Mouse (Mus musculus): ENCODE results near the gene Hacl1. TPM values are rescaled to one million over a fixed set of nuclear protein-coding genes. Genes with fewer than 3 reads are reported as not detected.
A peak's percentile ranks its signal among the peaks of the same experiment; 100 is the strongest.

Gene Hacl1
- polyA plus RNA-seq, 1 experiment from 2014 or later, result 7.8 TPM

DNA sequence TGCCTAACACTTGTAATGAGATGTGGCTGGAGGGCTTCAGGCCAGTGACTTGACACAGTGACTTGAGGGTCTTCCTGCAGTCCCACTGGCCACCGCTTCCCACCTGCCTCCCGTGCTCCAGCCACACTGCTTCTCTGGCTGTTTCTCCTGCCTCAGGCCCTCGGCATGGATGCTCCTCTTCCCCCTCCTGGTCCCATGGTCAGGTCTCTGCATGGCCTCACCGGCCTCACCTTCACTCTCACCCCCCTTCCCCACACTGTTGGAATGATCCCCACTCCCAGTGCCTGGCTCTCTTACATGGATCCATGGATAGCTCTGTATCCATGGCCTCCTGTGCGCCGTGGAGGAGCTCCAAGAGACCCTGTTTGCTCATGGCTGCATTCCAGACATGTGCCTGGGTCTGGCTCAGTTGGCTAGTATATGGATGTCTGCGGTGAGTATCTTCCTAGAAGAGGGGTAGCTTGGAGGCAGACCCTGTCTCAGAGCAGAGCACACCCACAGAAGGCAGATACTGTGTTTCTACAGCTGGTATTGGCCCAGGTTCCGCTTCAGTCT, 17.1 kb upstream of the Hacl1 start:
- peak overlapping the region; percentile 94 for H3K27ac ChIP-seq
- no peak overlapping the region for H3K4me3 ChIP-seq
- peaks cover 67% of the 10 kb centered on the region for H3K4me1 ChIP-seq
- WGBS, result 91% methylated on average over 8 of the region's 8 CpGs
- no peaks in the 10 kb centered on the region for H3K36me3 ChIP-seq
- DNase-seq (ENCODE audit: low spot score), result no peak
- H3K9me3 ChIP-seq, result no peaks in the 10 kb centered on the region
- no peaks in the 10 kb centered on the region for H3K27me3 ChIP-seq (ENCODE audit: insufficient read depth, poor library complexity, severe bottlenecking)

DNA sequence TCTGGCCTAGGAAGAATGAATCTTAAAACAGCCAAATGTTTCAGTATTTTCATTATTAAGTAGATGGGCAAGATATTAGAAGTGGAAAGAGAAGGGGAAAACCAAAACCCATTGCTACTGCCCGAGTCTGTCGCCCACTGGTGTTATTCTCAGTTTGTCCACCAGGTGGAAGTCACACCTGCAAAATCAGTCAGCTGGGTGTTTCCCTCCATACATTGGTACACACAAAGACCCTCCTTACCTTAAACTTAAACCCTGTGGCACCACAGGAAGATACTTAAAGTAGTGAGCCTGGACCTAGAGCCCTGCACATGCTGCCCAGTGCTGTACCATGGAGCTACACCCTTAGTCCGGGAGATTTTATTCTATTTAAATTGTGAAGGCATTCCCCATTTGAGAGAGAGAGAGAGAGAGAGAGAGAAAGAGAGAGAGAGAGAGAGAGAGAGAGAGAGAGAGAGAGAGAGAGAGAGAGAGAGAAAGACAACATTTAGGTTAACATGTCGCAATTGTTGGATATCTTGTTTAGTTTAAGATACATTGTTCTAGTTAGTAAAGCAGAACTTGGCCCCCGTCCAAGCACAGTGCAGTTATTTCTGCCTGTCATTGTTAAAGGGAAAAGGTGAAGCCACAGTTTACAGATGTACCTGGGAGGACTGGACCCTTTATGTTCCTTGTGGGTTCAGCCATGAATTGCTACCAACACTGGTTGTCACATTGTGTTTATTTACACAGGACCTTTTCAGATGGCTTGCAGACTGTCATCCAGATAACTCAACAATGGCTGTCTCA, 16.0 kb upstream of the Hacl1 start:
- Histone ChIP-seq H3K4me1 (peaks cover 66% of the 10 kb centered on the region), H3K27ac (peak overlapping the region; percentile 65; the same call in 1 of the 2 replicates), H3K9me3 (no peaks in the 10 kb centered on the region), H3K36me3 (no peaks in the 10 kb centered on the region), H3K4me3 (no peak overlapping the region), H3K27me3 (ENCODE audit: insufficient read depth, poor library complexity, severe bottlenecking) (no peaks in the 10 kb centered on the region)
- no peak for DNase-seq (ENCODE audit: low spot score)
- 40% methylated on average over 5 of the region's 5 CpGs for WGBS

DNA sequence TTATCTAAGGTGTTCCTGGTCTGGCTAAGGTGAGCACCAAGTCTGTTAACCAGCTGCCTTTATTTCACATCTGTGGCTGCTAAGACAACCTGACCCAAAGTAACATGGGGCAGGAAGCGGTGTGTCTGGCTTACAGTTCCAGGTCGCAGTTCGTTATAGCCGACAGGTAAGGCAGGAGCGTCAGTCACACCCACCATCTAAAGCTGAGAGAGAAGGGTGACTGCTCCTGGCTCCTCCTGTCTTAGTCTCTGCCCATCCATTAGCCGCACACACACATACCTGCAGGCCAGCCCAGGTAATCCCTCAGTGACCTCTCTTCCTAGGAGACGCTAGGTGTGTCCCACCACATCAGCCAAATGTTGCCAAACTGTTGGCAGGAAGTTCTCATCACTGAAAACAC, 15.3 kb upstream of the Hacl1 start:
- no peak overlapping the region for H3K4me3 ChIP-seq
- no peak overlapping the region for H3K27ac ChIP-seq
- no peaks in the 10 kb centered on the region for H3K9me3 ChIP-seq
- no peak for DNase-seq (ENCODE audit: low spot score)
- 68% methylated on average over 7 of the region's 7 CpGs for WGBS
- no peaks in the 10 kb centered on the region for H3K27me3 ChIP-seq (ENCODE audit: insufficient read depth, poor library complexity, severe bottlenecking)
- peaks cover 64% of the 10 kb centered on the region for H3K4me1 ChIP-seq
- no peaks in the 10 kb centered on the region for H3K36me3 ChIP-seq

DNA sequence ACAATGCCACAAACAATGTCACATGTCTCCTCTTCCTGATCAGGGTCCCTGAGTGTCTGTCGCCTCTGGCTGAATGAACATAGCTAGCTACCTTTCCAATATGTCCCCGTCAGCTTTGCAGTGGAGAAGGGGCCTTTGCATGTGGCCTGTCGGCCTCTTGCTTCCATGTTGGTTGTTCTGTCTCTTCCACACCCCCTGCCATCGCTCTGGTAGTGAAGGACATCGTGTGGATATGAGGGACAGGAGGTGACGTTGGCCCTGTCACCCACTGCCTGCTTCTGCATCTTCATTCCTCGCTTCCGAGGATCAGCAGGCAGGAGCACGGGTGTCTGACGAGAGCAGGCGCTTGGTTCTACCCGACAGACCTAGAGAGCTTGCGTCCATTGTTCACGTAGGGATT, 14.3 kb upstream of the Hacl1 start:
- Histone ChIP-seq H3K4me1 (peaks cover 60% of the 10 kb centered on the region), H3K27me3 (ENCODE audit: insufficient read depth, poor library complexity, severe bottlenecking) (no peaks in the 10 kb centered on the region), H3K9me3 (no peaks in the 10 kb centered on the region), H3K27ac (no peak overlapping the region), H3K36me3 (peaks cover under 1% of the 10 kb centered on the region; the same call in 1 of the 2 replicates), H3K4me3 (no peak overlapping the region)
- 82% methylated on average over 14 of the region's 14 CpGs for WGBS
- no peak for DNase-seq (ENCODE audit: low spot score)

DNA sequence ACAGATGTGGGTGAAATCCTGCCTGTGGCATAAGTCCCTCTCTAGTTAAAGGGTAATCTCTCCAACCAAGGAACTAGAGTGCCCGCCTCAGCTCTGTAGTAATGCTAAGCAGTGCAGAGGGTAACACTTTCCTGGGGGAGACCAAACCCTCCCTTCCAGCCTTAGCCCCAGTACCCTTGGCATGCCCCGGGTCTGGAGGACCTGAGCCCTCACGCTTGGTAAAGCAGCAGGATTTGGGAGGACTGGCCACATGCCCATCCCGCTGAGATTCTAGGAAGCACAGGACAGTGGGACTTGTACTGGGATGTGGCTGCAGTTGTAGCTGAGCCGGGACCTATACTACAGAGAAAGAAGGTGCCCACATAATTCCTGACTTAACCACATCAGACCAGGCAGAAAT, 13.7 kb upstream of the Hacl1 start:
- Histone ChIP-seq H3K27ac (no peak overlapping the region), H3K4me1 (peaks cover 55% of the 10 kb centered on the region), H3K4me3 (no peak overlapping the region), H3K9me3 (no peaks in the 10 kb centered on the region), H3K27me3 (ENCODE audit: insufficient read depth, poor library complexity, severe bottlenecking) (no peaks in the 10 kb centered on the region), H3K36me3 (peaks cover 2% of the 10 kb centered on the region; the same call in 1 of the 2 replicates)
- 87% methylated on average over 5 of the region's 5 CpGs for WGBS
- no peak for DNase-seq (ENCODE audit: low spot score)

DNA sequence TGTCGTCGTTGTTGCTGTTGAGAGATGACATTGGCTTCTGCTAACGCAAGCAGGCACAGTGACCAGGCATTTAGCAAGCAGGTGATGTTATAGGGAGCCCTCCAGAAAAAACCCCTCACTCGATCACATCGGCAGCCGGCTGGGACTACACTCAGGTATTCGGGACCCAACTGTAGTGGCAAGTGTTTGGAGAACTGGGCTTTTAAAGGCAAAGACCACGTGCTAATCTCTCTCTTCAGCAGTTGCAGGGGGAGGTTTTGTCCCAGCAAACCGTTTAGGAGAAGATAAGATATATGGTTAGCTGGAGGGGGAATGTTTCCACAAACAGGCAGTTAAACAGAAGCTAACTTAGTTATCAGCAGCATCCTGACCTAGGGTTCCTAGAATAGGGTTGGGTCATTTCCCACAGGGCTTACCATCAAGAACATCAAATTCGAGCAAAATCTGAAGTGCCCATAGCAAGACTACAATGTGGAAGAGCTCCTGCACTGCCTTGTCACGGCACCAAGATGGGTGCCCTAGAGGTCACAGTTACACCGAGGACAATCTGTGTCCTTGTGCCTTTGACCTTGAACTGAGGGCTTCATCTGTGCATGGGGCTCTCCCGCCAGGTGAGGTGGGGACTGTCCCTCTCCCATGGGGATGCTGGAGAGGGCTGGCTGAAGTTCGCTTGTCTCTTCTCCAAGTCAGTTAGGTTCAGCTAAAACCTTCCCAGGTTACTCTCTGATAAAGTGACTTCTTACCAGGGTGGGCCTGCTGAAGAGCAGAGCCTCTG, 12.2 kb upstream of the Hacl1 start:
- no peaks in the 10 kb centered on the region for H3K27me3 ChIP-seq (ENCODE audit: insufficient read depth, poor library complexity, severe bottlenecking)
- 55% methylated on average over 14 of the region's 14 CpGs for WGBS
- no peak overlapping the region for H3K4me3 ChIP-seq
- DNase-seq (ENCODE audit: low spot score), result no peak
- peaks cover 41% of the 10 kb centered on the region for H3K4me1 ChIP-seq
- H3K36me3 ChIP-seq, result peaks cover 2% of the 10 kb centered on the region; the same call in 1 of the 2 replicates
- H3K27ac ChIP-seq, result peak overlapping the region; percentile 42
- no peaks in the 10 kb centered on the region for H3K9me3 ChIP-seq

DNA sequence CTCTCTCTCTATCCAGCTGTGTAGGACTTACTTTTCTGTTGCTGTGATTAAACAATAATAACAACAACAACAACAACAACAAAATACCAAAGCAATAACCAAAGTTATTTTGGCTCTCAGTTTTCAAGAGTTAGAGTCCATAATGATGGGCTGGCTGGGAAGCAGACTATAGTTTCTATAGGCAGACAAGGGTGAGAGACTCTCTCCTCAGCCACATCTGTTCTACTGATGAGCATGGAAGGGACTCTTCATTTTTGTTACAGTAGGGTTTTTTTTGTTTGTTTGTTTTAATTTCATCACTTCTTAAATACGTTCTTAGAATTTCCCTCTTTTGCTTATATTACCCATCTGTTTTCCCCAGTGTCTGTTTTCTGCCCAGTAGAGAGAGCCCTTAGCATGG, 11.5 kb upstream of the Hacl1 start:
- peaks cover 35% of the 10 kb centered on the region for H3K4me1 ChIP-seq
- no peaks in the 10 kb centered on the region for H3K27me3 ChIP-seq (ENCODE audit: insufficient read depth, poor library complexity, severe bottlenecking)
- DNase-seq (ENCODE audit: low spot score), result no peak
- peaks cover 2% of the 10 kb centered on the region; the same call in 1 of the 2 replicates for H3K36me3 ChIP-seq
- H3K4me3 ChIP-seq, result no peak overlapping the region
- peak overlapping the region; percentile 42 for H3K27ac ChIP-seq
- H3K9me3 ChIP-seq, result no peaks in the 10 kb centered on the region
- 98% methylated on average over 1 of the region's 1 CpGs for WGBS

DNA sequence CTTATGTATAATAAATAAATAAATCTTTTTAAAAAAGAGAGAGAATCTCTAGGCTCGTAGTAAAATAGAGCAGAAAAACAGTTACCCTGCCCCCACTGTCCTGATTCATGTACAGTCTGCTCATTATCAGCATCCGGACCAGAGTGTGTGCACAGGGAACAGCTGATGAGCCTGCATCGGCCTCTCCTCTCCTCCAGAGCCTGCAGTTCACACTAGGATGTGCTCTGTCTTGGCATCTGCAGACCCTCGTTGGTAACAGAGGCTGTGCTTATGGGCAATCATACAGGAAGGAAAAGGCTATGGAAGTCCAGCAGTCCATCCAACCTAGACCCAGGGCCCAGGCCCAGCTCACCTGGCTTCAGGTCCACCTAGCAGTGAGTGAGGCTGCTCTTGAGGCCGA, 11.0 kb upstream of the Hacl1 start:
- WGBS, result 45% methylated on average over 5 of the region's 5 CpGs
- no peak for DNase-seq (ENCODE audit: low spot score)

DNA sequence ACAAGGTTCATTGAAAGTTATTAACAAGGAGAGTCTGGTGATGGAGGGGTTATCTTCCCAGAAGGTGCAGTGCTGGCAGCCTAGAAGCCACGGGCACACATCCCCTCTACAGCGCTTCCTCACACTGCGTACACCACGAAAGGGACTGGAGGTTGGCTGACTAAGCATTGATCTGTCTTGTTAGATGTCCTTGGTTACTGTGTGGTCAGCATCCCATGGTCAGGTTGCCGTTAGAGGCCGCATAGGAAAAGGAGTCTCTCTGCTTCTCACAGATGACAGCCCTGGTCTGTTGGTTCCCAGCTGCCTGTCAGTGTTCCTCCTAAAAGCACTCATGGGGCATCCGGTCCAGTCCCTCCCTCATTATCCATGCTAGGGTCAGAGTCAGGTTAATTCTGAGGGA, 10.1 kb upstream of the Hacl1 start:
- WGBS, result 58% methylated on average over 7 of the region's 7 CpGs

More for the DNA sequence above, 11.0 kb upstream of the Hacl1 start:
- H3K27me3 ChIP-seq (ENCODE audit: insufficient read depth, poor library complexity, severe bottlenecking), result no peaks in the 10 kb centered on the region
- H3K36me3 ChIP-seq, result peaks cover 2% of the 10 kb centered on the region; the same call in 1 of the 2 replicates
- peaks cover 30% of the 10 kb centered on the region for H3K4me1 ChIP-seq
- H3K27ac ChIP-seq, result peak overlapping the region; percentile 31
- no peaks in the 10 kb centered on the region for H3K9me3 ChIP-seq
- no peak overlapping the region for H3K4me3 ChIP-seq

DNA sequence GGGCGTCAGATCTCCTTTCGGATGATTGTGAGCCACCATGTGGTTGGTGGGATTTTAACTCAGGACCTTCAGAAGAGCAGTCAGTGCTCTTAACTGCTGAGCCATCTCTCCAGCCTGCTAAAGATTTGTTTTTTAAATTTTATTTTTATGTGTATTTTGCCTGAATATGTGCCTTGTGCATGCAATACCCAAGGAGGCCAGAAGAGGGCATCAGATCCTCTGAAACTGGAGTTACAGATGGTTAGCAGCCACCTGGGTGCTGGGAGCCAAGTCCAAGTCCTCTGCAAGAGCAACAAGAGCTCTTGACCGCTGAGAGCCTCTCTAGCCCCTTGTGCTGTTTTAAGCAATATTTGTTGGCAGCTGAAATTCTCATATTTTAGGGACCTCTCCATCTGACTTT, 9.3 kb upstream of the Hacl1 start:
- H3K27ac ChIP-seq, result no peak overlapping the region

More for the DNA sequence above, 10.1 kb upstream of the Hacl1 start:
- DNase-seq (ENCODE audit: low spot score), result no peak
- Histone ChIP-seq H3K27me3 (ENCODE audit: insufficient read depth, poor library complexity, severe bottlenecking) (no peaks in the 10 kb centered on the region), H3K27ac (peak overlapping the region; percentile 13; the same call in 1 of the 2 replicates), H3K36me3 (peaks cover 2% of the 10 kb centered on the region; the same call in 1 of the 2 replicates), H3K4me3 (no peak overlapping the region), H3K4me1 (peaks cover 26% of the 10 kb centered on the region), H3K9me3 (no peaks in the 10 kb centered on the region)

DNA sequence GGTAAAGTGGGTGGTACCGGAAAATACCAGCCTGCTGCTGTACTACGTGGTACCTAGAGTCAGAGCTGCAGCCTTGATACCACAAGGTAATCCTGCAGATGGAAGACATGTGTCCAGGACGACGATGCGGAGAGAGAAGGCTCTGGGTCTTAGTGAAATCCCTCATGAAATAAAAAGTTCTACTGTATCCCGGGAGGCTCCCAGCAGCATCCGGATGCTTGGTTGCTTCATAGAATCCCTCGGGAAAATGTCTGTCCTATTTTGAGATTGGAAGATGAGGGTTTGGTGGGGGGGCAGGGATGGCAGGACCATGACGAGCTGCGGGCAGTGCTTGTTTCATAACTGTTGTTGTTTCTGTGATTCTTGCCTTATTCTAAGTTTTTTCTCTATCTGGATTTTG, 6.9 kb upstream of the Hacl1 start:
- Histone ChIP-seq H3K27me3 (ENCODE audit: insufficient read depth, poor library complexity, severe bottlenecking) (no peaks in the 10 kb centered on the region), H3K4me3 (no peak overlapping the region), H3K36me3 (peaks cover 2% of the 10 kb centered on the region; the same call in 1 of the 2 replicates), H3K27ac (no peak overlapping the region), H3K9me3 (no peaks in the 10 kb centered on the region), H3K4me1 (peaks cover 17% of the 10 kb centered on the region)
- 88% methylated on average over 10 of the region's 10 CpGs for WGBS
- DNase-seq (ENCODE audit: low spot score), result no peak

More for the DNA sequence above, 9.3 kb upstream of the Hacl1 start:
- H3K4me1 ChIP-seq, result peaks cover 26% of the 10 kb centered on the region
- 92% methylated on average over 3 of the region's 3 CpGs for WGBS
- peaks cover 2% of the 10 kb centered on the region; the same call in 1 of the 2 replicates for H3K36me3 ChIP-seq
- H3K4me3 ChIP-seq, result no peak overlapping the region
- DNase-seq (ENCODE audit: low spot score), result no peak
- H3K27me3 ChIP-seq (ENCODE audit: insufficient read depth, poor library complexity, severe bottlenecking), result no peaks in the 10 kb centered on the region
- no peaks in the 10 kb centered on the region for H3K9me3 ChIP-seq

DNA sequence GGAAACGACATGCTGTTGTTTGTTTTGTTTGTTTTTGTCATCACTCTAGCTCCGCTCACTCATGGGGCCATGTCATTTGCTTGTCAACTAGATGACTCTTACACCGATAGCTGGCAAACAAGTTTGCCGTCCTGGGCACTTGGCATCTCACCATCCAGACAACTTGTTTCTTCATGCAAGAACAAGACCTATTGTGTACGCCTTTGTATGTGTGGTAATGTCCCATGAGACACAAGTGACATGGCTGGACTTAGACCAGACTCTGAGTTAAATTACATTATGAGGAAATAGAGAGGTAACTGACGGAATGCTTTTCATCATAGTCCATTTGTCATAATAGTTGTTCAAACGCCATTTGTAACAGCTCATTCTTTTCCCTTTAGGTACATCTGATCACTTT, 4.8 kb upstream of the Hacl1 start:
- no peak for DNase-seq (ENCODE audit: low spot score)
- Histone ChIP-seq H3K27ac (no peak overlapping the region), H3K27me3 (ENCODE audit: insufficient read depth, poor library complexity, severe bottlenecking) (no peaks in the 10 kb centered on the region), H3K4me3 (no peak overlapping the region), H3K4me1 (peaks cover 8% of the 10 kb centered on the region; the same call in 1 of the 2 replicates), H3K9me3 (no peaks in the 10 kb centered on the region), H3K36me3 (peaks cover 2% of the 10 kb centered on the region; the same call in 1 of the 2 replicates)
- WGBS, result 88% methylated on average over 7 of the region's 7 CpGs
